Mouse (Mus musculus): ENCODE results near the gene Pm20d1.

The Pm20d1 gene

DNA sequence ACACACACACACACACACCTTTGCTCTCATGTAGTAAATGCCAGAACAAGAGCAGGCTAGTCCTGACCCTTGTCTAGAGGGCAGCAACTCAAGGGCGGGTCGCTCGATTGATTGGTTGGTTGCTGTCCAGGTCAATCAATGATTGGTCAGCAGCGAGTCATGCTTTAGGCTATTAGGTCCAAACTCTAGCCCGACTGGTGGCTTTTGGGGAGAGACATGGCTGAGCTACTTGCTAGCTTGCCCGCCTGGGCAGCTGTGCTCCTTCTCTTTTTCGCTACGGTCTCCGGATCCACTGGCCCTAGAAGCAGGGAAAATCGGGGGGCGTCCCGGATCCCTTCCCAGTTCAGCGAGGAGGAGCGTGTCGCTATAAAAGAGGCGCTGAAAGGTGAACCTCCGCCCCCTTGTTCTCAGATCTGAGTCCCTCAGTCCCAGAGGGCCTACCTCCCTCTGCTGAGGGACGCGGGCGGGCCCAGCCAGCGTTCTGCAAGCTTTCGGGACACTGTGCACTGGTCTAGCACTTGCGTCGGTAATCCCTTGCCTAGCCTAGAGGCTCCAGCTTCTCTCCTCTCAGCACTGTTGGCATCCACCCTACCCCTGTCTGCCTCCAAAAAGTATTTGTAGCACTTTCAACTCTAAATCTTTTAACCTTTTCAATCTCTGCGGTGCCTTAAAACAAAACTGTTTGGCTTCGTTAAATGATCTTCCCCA lies at the start of gene Pm20d1:
Gene Pm20d1 (plus strand): TSS at position 180 of the 708 bp plus-strand sequence.
- peak; percentile 78 for DNase-seq (ENCODE audit: low spot score)

- DNase-seq (ENCODE audit: low spot score): no peak
Observed at GRCm38 (mm10) chr1:131747761-131748160, 49.4 kb upstream of the Pm20d1 start.

DNA sequence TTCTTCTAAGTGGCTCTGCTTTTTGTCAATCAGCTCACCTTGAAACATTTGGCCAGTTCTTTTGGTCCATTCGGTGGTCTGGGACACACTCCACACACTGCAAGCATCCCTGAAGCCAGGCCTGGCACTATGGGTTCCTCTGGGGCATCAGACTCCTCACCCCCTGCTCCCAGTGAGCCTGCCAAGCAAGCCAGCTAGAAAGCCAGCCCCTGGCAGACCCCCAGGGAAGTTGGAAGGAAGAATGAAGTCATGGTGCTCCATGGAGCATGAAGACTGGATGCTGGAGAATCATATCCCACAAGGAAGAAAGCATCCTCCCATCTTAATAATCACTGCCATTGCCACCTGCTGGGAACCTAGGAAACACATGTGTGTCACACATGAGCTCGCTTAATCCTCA lies 48.5 kb upstream of the Pm20d1 start:
- no peak for DNase-seq (ENCODE audit: low spot score)

DNA sequence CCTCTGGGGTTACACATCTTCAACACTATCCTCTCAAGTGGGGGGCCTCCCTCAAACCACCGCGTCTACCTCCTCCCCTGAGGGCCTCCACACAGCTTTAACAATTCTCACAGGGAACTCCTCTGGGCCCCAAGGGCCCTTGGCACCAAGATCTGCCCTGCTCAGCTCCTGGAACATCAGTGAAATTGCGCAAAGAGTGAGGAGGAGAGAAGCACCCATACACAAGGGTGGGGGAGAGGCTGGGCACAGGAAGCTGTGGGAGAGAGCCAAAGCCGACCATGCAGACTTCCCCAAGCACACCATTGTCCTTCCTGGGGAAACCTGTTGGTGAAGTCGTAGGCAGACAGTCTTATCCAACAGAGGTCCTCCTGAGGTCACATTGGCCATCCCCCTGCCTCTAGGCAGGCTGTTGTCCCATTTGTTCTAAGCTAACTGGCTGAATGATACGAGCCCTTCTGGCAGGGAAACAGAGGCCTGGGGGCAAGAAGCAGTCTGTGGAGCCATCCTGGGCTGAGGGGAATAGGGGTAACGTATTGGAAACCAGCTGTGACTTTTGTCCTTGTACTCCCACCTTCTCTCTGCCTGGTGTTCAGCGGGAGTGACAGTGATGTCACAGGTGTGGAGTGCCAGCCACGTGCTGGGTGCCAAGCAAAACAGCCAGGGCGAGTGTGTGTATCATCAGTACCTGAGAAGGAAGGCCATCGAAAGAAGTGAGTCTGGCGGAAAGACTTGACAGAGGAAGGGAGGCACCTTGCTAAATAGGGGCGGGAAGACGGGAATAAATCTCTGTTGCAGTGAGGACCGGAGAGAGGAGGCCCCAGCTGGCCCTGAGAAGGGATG lies 47.3 kb upstream of the Pm20d1 start:
- no peak for DNase-seq (ENCODE audit: low spot score)

DNA sequence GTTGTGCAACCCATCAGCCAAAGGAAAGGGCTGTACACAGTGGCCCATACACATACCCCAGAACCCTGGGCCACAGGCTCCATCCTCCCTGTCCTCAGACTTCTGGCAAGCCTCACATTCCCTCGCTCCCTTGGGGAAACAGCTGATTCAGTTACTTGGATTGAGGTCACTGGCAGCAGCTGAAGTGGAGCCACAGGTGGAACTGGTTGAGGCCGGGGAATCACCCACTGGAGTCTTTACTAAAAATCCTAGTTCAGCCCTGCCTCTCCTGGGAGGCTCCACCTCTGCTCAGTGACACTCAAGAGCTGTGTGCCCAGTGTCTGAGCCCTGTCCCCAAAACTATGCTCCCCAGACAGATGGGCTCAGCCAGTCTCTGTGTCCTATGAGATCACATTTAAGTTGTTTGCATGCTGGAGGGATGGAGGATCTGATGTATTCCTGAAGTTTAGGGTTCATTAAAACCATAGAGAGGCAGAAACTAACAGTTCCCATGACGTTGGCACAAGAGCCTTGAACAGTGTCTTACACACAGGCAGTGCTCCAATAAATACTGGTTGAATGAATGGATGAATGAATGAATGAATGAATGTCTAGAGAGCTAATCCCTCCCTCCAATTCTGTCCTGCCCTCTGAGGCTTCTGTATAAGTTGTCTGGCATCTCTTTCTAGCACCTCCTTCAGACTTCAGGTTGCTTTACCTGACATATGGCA lies 45.8 kb upstream of the Pm20d1 start:
- no peak for DNase-seq (ENCODE audit: low spot score)

GRCm38 (mm10) chr1:131751891-131752311 lies 45.3 kb upstream of the Pm20d1 start:
- peak; percentile 27 for DNase-seq (ENCODE audit: low spot score)

- no peak for DNase-seq (ENCODE audit: low spot score)
Observed at GRCm38 (mm10) chr1:131754212-131754829, 42.9 kb upstream of the Pm20d1 start.

GRCm38 (mm10) chr1:131754916-131755315 lies 42.3 kb upstream of the Pm20d1 start:
- no peak for DNase-seq (ENCODE audit: low spot score)

GRCm38 (mm10) chr1:131757211-131757610 lies 40.0 kb upstream of the Pm20d1 start:
- DNase-seq (ENCODE audit: low spot score): no peak

DNA sequence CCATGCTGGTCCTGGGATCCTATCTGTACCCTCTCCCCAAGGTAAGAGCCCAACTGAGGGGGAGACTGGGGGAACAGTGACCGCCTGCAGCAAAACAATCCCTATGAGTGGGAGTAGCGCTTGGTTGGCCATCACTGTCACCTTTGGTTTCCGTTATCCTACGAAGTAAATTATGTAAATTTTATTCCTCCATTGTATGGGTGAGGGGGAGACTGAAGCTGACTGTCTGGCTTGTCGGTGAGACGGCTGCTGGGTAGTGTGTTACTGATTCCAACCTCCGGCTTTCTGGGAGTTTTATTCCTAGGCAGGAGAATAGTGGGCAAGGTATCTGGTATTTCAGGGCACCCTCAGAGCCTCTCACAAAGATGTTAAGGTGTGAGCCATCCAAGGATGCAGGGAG lies 38.4 kb upstream of the Pm20d1 start:
- no peak for DNase-seq (ENCODE audit: low spot score)

DNA sequence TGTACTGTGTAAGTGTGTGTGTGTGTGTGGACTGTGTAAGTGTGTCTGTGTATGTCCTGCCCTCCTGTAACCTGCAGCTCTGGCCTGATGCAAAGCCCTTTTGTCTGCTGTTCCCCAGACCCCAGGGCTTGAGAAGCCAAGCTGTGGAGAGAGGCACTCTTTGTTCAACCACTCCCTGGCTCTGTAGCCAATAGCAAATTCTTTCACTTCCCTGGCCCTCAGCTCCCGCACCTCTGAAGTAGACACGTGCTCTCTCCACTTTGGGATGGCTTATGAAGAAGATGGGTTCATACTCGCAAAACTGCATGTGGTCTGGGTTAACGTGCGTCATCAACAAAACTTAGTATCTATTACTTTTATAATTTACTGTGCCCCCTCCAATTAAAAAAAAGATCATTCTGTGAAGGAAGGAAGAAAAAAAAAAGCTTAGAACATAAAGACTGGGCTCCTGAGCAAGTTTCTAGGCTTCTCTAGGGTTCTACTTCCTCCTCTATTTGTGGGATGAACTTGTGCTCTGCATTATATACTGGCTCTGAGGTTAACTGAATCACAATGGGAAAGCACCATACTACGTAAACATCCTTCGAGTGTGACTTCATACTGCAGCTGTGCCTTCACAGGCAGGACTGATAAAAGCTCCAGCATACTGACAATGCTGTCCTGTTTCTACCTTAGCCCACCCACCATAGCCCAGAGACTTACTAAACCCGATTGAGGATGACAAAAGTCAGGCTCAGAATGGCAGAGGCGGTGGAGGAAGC lies 37.3 kb upstream of the Pm20d1 start:
- DNase-seq (ENCODE audit: low spot score): no peak

- DNase-seq (ENCODE audit: low spot score): no peak
Observed at GRCm38 (mm10) chr1:131760428-131760820, 36.8 kb upstream of the Pm20d1 start.

DNA sequence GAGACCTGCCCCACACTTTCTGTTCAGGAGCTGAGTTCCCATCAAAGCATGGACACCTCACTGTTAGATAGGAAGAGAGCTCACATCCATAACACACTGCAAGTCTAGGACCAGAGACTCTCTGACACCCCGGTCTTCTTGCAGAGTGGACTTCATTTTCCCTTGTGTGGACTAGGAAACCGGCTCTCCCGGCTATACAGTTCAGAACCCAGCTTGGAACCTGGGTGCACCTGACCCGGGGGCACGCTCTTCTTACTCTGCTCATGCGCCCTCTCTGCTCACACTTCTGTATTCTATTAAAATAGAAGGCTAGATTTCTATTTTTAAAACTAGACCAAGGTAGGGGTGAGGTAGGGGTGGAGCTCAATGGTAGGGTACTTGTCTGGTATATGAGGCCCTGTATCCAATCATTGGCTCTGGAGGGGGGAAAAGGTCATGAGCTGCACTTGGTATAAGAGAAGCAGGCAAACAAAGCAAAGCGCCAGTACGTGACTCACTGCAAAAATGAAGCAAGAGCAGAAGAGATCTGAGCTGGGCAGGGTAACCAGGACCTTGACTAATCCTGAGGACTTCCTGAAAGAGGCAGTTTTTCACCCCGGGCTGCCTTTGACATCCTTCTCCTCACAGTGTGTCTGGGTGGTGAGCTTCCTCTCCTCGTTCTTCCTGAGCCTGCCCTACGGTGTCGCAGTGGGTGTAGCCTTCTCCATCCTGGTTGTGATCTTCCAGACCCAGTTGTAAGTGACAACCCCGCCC lies 35.9 kb upstream of the Pm20d1 start:
- no peak for DNase-seq (ENCODE audit: low spot score)

GRCm38 (mm10) chr1:131763683-131764082 lies 33.5 kb upstream of the Pm20d1 start:
- no peak for DNase-seq (ENCODE audit: low spot score)

DNA sequence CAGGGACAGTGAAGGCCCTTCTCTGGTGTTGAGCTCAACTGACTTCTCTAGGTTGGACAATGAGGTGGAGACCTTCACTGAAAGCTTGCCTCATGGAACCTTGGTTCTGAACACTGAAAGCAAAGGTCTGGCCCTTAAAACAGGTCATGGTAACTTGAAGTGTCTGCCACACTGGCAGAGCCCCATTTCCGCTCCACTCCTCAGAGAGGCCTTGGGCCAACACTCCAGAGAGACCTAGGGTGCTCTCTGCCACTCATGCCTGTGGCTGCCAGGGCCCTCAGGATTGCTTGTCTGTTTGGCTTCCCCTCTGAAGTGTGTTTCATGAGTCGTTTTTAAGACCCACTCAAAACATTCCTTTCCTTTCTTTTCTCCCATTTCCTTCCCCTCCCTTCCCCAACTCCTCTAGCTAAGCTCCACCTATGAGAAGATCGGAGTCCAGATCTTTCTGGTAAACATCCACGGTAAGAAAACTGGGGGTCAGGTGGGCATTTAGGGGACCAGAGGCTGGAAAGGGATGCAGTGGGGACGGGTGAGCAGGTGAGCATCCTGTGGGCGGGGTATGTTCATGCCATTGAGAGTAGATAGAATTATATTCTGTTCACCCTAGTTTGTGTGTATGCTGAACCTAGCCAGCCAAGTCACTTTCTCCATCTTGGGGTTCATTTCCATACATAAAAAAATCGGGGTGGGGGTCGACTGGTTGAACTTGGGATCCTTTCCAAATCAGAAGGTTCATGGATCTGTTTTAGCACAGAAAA lies 32.4 kb upstream of the Pm20d1 start:
- no peak for DNase-seq (ENCODE audit: low spot score)

DNA sequence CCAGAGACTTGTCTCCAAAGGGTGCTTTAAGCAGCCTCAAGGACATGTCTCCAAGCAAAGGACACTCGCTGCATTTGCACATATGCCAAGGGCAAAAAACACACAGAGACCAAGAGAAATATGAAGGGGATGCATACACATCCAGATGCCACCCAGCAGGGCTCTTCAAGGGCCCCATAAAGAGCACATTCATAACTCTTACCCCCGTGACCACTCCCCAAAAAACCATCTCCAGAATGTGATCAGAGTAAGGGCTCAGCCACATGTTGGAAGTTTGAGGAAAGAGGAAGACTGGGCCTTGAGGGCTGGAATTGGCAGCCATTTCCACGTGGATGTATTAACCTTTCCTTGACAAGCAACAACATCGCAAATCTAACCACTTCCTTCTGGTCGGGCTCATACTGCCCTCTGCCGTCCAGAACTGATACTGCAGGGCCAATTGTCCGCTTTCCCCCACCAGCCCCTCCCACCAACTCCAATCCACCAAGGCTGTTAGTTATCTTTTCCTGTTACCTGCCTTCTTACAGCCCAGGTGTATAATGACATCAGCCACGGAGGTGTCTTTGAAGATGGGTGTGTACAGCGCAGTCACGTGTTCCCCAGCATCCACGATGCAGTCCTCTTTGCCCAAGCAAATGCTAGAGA lies 31.7 kb upstream of the Pm20d1 start:
- peak; percentile 82 for DNase-seq (ENCODE audit: low spot score)

GRCm38 (mm10) chr1:131769296-131769695 lies 27.9 kb upstream of the Pm20d1 start:
- no peak for DNase-seq (ENCODE audit: low spot score)

DNA sequence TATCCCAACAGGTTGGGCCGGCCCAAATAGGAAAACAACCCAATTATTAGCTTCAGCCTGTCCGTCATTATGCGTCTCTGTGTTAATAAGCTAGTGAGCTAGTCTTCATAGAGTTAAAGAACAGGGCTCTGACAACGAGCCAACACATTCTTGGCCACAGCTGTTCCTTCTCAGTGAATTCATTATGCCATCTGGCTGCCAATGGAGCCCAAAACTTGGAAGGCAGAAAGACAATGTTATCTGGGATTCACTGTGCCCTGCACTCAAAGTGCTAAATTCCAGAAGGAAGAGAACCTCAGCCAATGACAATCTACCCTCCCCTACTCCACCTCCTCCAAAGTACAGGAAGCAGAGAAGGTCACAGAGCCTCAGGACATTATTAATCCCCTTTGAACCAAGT lies 26.5 kb upstream of the Pm20d1 start:
- no peak for DNase-seq (ENCODE audit: low spot score)

DNA sequence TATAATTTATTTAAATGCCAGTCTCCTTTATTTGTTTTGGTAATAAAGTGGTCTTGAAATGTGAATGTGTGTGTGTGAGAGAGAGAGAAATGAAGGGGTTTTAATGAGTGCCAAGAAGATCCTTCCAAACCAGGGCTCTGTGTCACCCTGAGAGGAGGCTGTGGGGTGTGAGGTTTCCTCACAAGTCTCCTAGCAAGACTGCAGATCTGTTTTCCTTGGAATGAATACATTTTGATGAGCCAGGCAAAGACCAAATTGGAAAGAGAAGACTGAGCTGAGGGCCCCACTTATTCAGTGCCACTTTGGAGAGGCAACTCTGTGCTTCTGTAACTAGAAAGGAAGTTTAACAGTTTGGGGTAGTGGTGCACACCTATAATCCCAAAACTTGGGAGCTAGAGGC lies 25.7 kb upstream of the Pm20d1 start:
- DNase-seq (ENCODE audit: low spot score): no peak

DNA sequence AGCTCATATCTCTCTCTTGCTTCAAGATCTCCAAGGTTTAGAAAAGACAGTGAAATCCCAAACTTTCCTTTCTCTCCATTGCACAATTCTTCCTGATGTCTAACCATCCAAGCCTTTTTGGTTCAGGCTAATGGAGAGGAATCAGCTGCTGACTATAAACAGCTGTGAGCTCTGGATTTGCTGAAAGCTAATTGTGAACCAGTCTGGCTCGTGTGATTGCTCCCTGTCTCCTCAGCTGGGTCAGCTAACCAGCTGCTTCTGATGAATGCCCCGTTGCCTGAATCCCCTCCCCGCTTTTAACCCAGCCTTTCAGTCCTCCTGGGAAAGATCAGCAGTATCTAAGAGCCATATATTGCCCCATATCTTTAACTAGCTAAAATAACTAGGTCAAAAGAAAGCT lies 2.6 kb upstream of the Pm20d1 start:
- no peak for DNase-seq (ENCODE audit: low spot score)
